Mouse (Mus musculus) embryonic fibroblast, embryonic 13.5 days (primary cell): ENCODE data around the gene H6pd. TPM values are rescaled to one million over a fixed set of nuclear protein-coding genes. Genes with fewer than 3 reads are reported as not detected.

ENCODE experiments used
- H3K27ac ChIP-seq: 2 replicates; pipeline ENCODE4 v1.5.1; 2012; ENCODE audit warnings: low read length, control low read depth, inconsistent platforms; ENCODE audit not compliant: insufficient read depth
- H3K4me1 ChIP-seq: 2 replicates; pipeline ENCODE4 v1.6.1; 2011; ENCODE audit warnings: low read length; ENCODE audit not compliant: control insufficient read depth, insufficient read depth
- H3K4me3 ChIP-seq: 2 replicates; pipeline ENCODE4 v1.5.1; 2011; ENCODE audit warnings: mild to moderate bottlenecking, control low read depth, low read length; ENCODE audit not compliant: insufficient read depth
- CTCF ChIP-seq: IDR thresholded peaks from 2 replicates; pipeline ENCODE4 v1.5.1; 2011; ENCODE audit warnings: mild to moderate bottlenecking, control low read depth, low read length, moderate library complexity, borderline replicate concordance; ENCODE audit not compliant: insufficient read depth
- POLR2A ChIP-seq: IDR thresholded peaks from 2 replicates; pipeline ENCODE4 v1.6.1; 2011; ENCODE audit warnings: low read depth, mild to moderate bottlenecking, control low read depth, low read length, moderate library complexity
- polyA plus RNA-seq: library from polyadenylated mRNA; stranded (reverse); fragments of >200 nt; gene quantifications from 2 replicates; pipeline ENCODE4 v1.2.4, GENCODE M21; 2011; ENCODE audit warnings: low read depth; ENCODE audit not compliant: missing spikeins, insufficient read length

The H6pd gene
- polyA plus RNA-seq, 1 experiment, result 59.2 TPM

DNA sequence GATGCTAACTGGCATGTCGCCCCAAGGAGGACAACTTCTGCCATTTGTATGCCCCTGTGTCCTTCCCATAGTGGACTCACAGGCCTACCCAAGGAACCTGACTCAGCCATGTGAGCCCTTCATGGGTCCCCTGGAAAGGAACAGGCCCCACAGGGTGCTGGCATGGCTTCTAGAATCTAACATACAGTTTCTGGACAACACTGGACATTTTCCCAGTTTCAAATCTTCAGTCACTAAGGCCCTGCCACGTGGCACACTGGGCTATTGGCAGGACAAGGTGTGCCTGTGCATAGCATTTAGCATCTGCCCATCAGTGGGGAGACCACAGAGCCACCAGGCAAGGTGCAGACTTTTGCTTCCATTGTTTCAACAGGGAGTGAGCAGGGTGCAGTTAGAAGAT, 30.0 kb downstream of the H6pd start:
- H3K4me3 ChIP-seq, result no peak overlapping the region
- peaks cover 35% of the 10 kb centered on the region for H3K4me1 ChIP-seq
- peak overlapping the region; percentile 70 for H3K27ac ChIP-seq
- TF ChIP-seq POLR2A, result no peak
- no peak for TF ChIP-seq CTCF

DNA sequence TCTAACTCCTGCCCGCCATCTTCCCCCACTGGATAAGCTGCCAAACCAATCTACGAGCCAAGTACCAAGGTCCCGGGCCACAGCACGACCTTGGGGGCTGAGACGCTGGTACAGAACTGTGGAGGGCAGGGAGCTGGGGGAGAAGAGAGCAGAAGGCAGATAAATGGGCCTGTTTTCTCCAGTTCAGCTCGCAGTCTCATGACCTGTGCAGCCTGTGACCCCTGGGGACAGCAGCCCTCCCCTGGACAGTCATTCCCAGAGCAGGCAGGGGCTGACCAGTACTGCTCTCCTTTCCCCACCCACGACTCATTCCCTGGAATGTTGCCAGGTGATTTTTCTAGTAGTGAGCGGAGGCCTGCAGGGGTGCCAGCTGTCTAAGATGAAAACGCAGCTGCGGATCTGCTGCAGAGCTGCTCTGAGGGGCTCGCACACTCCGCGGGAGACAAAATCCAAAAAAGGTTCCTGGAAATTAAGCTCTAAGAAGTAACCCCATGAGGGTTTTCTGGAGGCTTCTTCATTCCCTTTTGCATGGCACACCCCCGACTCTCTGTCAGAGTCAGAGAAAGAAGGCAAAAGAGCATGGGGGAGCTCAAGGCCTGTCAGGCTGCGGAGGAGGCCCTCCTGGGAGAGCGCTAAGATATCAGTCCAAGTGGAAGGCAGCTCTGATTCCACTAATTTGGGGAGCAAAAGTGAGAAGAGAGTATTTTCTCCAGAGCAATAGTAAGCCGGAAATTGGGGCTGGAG, 30.9 kb downstream of the H6pd start:
- no peak for TF ChIP-seq POLR2A
- no peak for TF ChIP-seq CTCF
- peak overlapping the region; percentile 48 for H3K27ac ChIP-seq
- H3K4me3 ChIP-seq, result no peak overlapping the region
- H3K4me1 ChIP-seq, result peaks cover 35% of the 10 kb centered on the region

- TF ChIP-seq CTCF, result no peak
- TF ChIP-seq POLR2A, result no peak
- Histone ChIP-seq H3K4me3 (no peak overlapping the region), H3K4me1 (peaks cover 35% of the 10 kb centered on the region), H3K27ac (no peak overlapping the region)
These were observed 31.6 kb downstream of the H6pd start for GRCm38 (mm10) chr4:149977181-149977580.

DNA sequence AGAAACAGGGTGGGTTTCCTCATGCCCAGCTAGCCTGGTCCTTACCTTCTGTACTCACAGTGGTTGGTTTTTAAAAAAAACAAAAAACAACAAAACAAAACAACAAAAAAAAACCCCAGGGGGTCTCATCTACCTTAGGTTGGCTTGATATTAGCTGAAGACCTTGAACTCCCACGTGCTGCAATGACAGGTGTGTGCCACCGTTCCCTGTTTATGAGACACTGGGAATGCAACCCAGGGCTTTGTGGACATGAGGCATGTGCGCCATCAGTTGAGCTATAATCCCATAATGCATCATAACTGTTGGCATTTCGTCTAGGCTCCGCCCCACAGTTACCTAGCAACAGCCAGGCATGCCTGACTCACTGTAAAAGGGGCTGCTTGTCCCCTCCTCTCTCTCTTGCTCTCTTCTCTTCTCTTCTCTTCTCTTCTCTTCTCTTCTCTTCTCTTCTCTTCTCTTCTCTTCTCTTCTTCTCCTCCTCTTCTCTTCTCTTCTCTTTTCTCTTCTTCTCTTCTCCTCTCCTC, 33.0 kb downstream of the H6pd start:
- no peak overlapping the region for H3K27ac ChIP-seq
- TF ChIP-seq CTCF, result no peak
- TF ChIP-seq POLR2A, result no peak
- peaks cover 25% of the 10 kb centered on the region for H3K4me1 ChIP-seq
- no peak overlapping the region for H3K4me3 ChIP-seq

- TF ChIP-seq CTCF (no peak), POLR2A (no peak)
- H3K4me3 ChIP-seq, result no peak overlapping the region
- peaks cover 21% of the 10 kb centered on the region for H3K4me1 ChIP-seq
- H3K27ac ChIP-seq, result no peak overlapping the region
These were observed 33.5 kb downstream of the H6pd start for GRCm38 (mm10) chr4:149975291-149975690.

- no peak overlapping the region for H3K4me3 ChIP-seq
- H3K27ac ChIP-seq, result no peak overlapping the region
- no peak for TF ChIP-seq CTCF
- TF ChIP-seq POLR2A, result no peak
These were observed 37.4 kb downstream of the H6pd start for GRCm38 (mm10) chr4:149971393-149971792.

GRCm38 (mm10) chr4:149968526-149968925, 40.3 kb downstream of the H6pd start:
- no peaks in the 10 kb centered on the region; the same call in 1 of the 2 replicates for H3K4me1 ChIP-seq
- H3K27ac ChIP-seq, result no peak overlapping the region
- H3K4me3 ChIP-seq, result no peak overlapping the region
- TF ChIP-seq CTCF (no peak), POLR2A (no peak)

More at GRCm38 (mm10) chr4:149971393-149971792, 37.4 kb downstream of the H6pd start:
- H3K4me1 ChIP-seq, result no peaks in the 10 kb centered on the region

GRCm38 (mm10) chr4:149966963-149967362, 41.9 kb downstream of the H6pd start:
- TF ChIP-seq CTCF (no peak), POLR2A (no peak)
- Histone ChIP-seq H3K4me3 (no peak overlapping the region), H3K4me1 (no peaks in the 10 kb centered on the region; the same call in 1 of the 2 replicates), H3K27ac (no peak overlapping the region)

- TF ChIP-seq CTCF (no peak), POLR2A (no peak)
- no peak overlapping the region for H3K4me3 ChIP-seq
- no peak overlapping the region for H3K27ac ChIP-seq
- no peaks in the 10 kb centered on the region; the same call in 1 of the 2 replicates for H3K4me1 ChIP-seq
These were observed 42.6 kb downstream of the H6pd start for GRCm38 (mm10) chr4:149966252-149966651.

GRCm38 (mm10) chr4:149965672-149966071, 43.2 kb downstream of the H6pd start:
- TF ChIP-seq CTCF, result no peak
- Histone ChIP-seq H3K27ac (no peak overlapping the region), H3K4me1 (no peaks in the 10 kb centered on the region; the same call in 1 of the 2 replicates), H3K4me3 (no peak overlapping the region)

GRCm38 (mm10) chr4:149965242-149965641, 43.6 kb downstream of the H6pd start:
- Histone ChIP-seq H3K4me1 (no peaks in the 10 kb centered on the region; the same call in 1 of the 2 replicates), H3K4me3 (no peak overlapping the region), H3K27ac (no peak overlapping the region)
- no peak for TF ChIP-seq POLR2A
- TF ChIP-seq CTCF, result no peak
